ENCODE assay signal across 34 mouse cellular contexts in the genomic region with DNA sequence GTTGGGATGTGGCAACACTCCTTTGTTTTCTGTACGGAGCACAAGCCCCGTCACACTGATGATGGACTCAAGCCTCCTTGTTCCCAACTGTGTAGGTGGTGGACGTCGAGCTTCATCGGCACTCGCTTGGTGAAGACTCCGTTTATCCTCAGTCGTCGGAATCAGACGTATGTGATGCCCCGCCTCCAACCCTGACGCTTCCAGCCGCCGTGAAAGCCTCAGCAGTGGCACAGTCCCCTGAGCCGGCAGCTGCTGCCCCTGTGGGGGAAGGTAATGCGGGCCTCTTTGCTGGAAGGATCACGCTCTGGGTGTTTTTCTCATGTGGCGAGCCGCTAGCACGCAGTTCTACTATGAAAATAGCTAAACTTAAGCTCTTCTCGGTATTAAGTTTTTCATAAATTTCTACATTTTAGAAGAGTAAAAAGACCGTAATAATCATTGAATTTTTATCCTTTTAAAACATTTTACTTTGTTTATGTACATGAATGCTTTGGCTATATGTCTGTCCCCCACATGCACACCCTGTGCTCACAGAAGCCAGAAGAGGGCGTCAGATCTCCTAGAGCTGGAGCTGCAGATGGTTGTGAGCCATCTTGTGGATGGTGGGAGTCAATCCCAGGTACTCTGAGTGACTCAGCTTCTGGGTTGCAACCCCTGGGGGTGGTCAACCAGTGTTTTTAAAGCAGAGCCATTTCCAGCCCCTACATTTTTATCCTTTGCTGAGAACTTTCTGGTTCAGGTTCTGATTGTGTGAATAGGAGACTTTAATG. TPM values are rescaled to one million over a fixed set of nuclear protein-coding genes. Genes with fewer than 3 reads are reported as not detected.
DNase-seq lines count a peak whose midpoint lies in the region; ATAC-seq and TF ChIP-seq lines count a peak whose summit lies in the region.
"Had no signal": no experiment of that assay in that cellular context is flagged by ENCODE, and none has a peak within 500 bp of the region (broad histone marks: within the 10 kb centered on the region; RNA-seq: fewer than 3 reads in every experiment).

No protein-coding gene starts in this region.

- no peaks in the 10 kb centered on the region for H3K27me3 ChIP-seq in intestine, postnatal 0 days (replicated peaks; ENCODE audit: control insufficient read depth, insufficient read depth, low read length)
- no peaks in the 10 kb centered on the region for H3K27me3 ChIP-seq in intestine, embryonic 16.5 days (replicated peaks; ENCODE audit: control insufficient read depth, insufficient read depth, low read length)
- H3K27me3 ChIP-seq in CH12.LX (replicated peaks) (no peaks in the 10 kb centered on the region), ES-Bruce4 (ENCODE audit: control insufficient read depth, insufficient read depth, low read length, poor library complexity, severe bottlenecking) (no peaks in the 10 kb centered on the region)
- H3K27me3 ChIP-seq: embryonic facial prominence, embryonic 13.5 days; forebrain, embryonic 13.5 days; limb, embryonic 15.5 days; megakaryocyte, embryonic 14.5 days; midbrain, embryonic 13.5 days; neural tube, embryonic 12.5 days; Patski had no signal

- TF ChIP-seq RAD21 in CH12.LX (IDR thresholded peaks at IDR 0.05; ENCODE audit: low read depth, low read length) = no peak

- no peaks in the 10 kb centered on the region for H3K4me1 ChIP-seq in intestine, postnatal 0 days (replicated peaks; ENCODE audit: control insufficient read depth, insufficient read depth, low read length)
- no peaks in the 10 kb centered on the region for H3K4me1 ChIP-seq in intestine, embryonic 16.5 days (ENCODE audit: control insufficient read depth, insufficient read depth, low read length)
- H3K4me1 ChIP-seq in CH12.LX (ENCODE audit: control insufficient read depth in 1 of 2, insufficient read depth in 2 of 2) (peaks cover 0 to 4% of the 10 kb centered on the region in 2 experiments; a peak in 1 of 4 replicates), ES-Bruce4 (ENCODE audit: control insufficient read depth, insufficient read depth, low read length) (no peaks in the 10 kb centered on the region)
- H3K4me1 ChIP-seq: embryonic facial prominence, embryonic 13.5 days; forebrain, embryonic 13.5 days; limb, embryonic 15.5 days; megakaryocyte, embryonic 14.5 days; midbrain, embryonic 13.5 days; neural tube, embryonic 12.5 days had no signal

- dilution Hi-C loops in CH12.LX (cut with MboI; ENCODE audit: extremely low pct_ligation_motif_present, extremely low pct_unique_long_range_greater_than_20kb, low sequenced_read_pairs) = no loop called here

- H3K36me3 ChIP-seq in intestine, postnatal 0 days (ENCODE audit: control insufficient read depth, insufficient read depth) = peaks cover 29% of the 10 kb centered on the region
- peaks cover 15% of the 10 kb centered on the region for H3K36me3 ChIP-seq in intestine, embryonic 16.5 days (ENCODE audit: control insufficient read depth, insufficient read depth, low read length)
- H3K36me3 ChIP-seq in CH12.LX (replicated peaks in 1 of 2; ENCODE audit: control insufficient read depth in 1 of 2, insufficient read depth in 1 of 2, low read length in 1 of 2) (peaks cover 26 to 66% of the 10 kb centered on the region in 2 experiments), ES-Bruce4 (ENCODE audit: control insufficient read depth, insufficient read depth, low read length, poor library complexity, severe bottlenecking) (peaks cover 28% of the 10 kb centered on the region)

- TF ChIP-seq EP300 in CH12.LX (IDR thresholded peaks at IDR 0.05; ENCODE audit: low read length) (no peak), ES-Bruce4 (IDR thresholded peaks at IDR 0.05; ENCODE audit: insufficient read depth, low read depth, low read length) (0 out of 2 replicates have a peak, but pooled peaks have one; percentile 3)

- TF ChIP-seq POLR2A in CH12.LX (IDR thresholded peaks at IDR 0.05; ENCODE audit: low read depth, low read length) (no peak), ES-Bruce4 (IDR thresholded peaks at IDR 0.05; ENCODE audit: insufficient read depth, low read length) (no peak)
- TF ChIP-seq POLR2A in brain, embryonic 14.5 days (IDR thresholded peaks at IDR 0.05; ENCODE audit: borderline replicate concordance, extremely low read depth, insufficient read depth, insufficient read length, poor library complexity, severe bottlenecking) = no peak

- WGBS in intestine, postnatal 0 days = 87% methylated on average over 23 of the region's 23 CpGs
- WGBS in intestine, embryonic 16.5 days = 87% methylated on average over 23 of the region's 23 CpGs

- H3K9me3 ChIP-seq in intestine, postnatal 0 days (ENCODE audit: control insufficient read depth) = no peaks in the 10 kb centered on the region
- H3K9me3 ChIP-seq in intestine, embryonic 16.5 days (ENCODE audit: control insufficient read depth, low read length) = no peaks in the 10 kb centered on the region
- H3K9me3 ChIP-seq in CH12.LX (replicated peaks; ENCODE audit: low read length) (no peaks in the 10 kb centered on the region), ES-Bruce4 (replicated peaks; ENCODE audit: control insufficient read depth, insufficient read depth, low read length, poor library complexity, severe bottlenecking) (no peaks in the 10 kb centered on the region)
- H3K9me3 ChIP-seq: embryonic facial prominence, embryonic 13.5 days; forebrain, embryonic 13.5 days; limb, embryonic 15.5 days; megakaryocyte, embryonic 14.5 days; midbrain, embryonic 13.5 days; neural tube, embryonic 12.5 days had no signal

- peak; percentile 34 for TF ChIP-seq CTCF in intestine, postnatal 0 days (IDR thresholded peaks at IDR 0.05; ENCODE audit: low read depth)
- peak in 1 of 2 experiments; percentile 61; a peak in 2 of 4 replicates for TF ChIP-seq CTCF in CH12.LX (conservative IDR thresholded peaks at IDR 0.05 in 1 of 2, IDR thresholded peaks at IDR 0.05 in 1 of 2; ENCODE audit: low read depth in 2 of 2, low read length in 2 of 2)
- TF ChIP-seq CTCF in ES-Bruce4 (IDR thresholded peaks at IDR 0.05; ENCODE audit: low read depth, low read length) = peak; percentile 83
- TF ChIP-seq CTCF in brain, embryonic 14.5 days (IDR thresholded peaks at IDR 0.05; ENCODE audit: borderline replicate concordance, extremely low read depth, insufficient read depth, insufficient read length) = no peak

- H3K9ac ChIP-seq in intestine, postnatal 0 days (ENCODE audit: low read depth, low read length) = no peak overlapping the region
- no peak overlapping the region for H3K9ac ChIP-seq in intestine, embryonic 16.5 days (ENCODE audit: low read depth, low read length)
- H3K9ac ChIP-seq in CH12.LX (ENCODE audit: insufficient read depth, low read depth) (no peak overlapping the region), ES-Bruce4 (ENCODE audit: low read depth, poor library complexity, severe bottlenecking) (no peak overlapping the region)
- H3K9ac ChIP-seq: embryonic facial prominence, embryonic 13.5 days; forebrain, embryonic 13.5 days; hindbrain, embryonic 14.5 days; limb, embryonic 15.5 days; midbrain, embryonic 13.5 days; neural tube, embryonic 12.5 days had no signal

- H3K27ac ChIP-seq in intestine, postnatal 0 days (ENCODE audit: low read depth, low read length) = no peak overlapping the region
- H3K27ac ChIP-seq in intestine, embryonic 16.5 days (ENCODE audit: low read length) = no peak overlapping the region
- H3K27ac ChIP-seq in CH12.LX (ENCODE audit: insufficient read depth, low read depth) (no peak overlapping the region), ES-Bruce4 (ENCODE audit: insufficient read depth, low read length) (no peak overlapping the region)
- H3K27ac ChIP-seq: embryonic facial prominence, embryonic 13.5 days; forebrain, embryonic 13.5 days; hindbrain, embryonic 14.5 days; left cerebral cortex, adult 2 months; limb, embryonic 15.5 days; midbrain, embryonic 13.5 days; neural tube, embryonic 12.5 days had no signal

- H3K79me2 ChIP-seq in CH12.LX (replicated peaks; ENCODE audit: control insufficient read depth, extremely low read depth, insufficient read depth, poor library complexity, severe bottlenecking) = no peaks in the 10 kb centered on the region

- in situ Hi-C loops in CH12.LX (cut with MboI; ENCODE audit: low pct_ligation_motif_present, low pct_unique_long_range_greater_than_20kb, low sequenced_read_pairs) = no loop called here

- no peak for ATAC-seq in intestine, postnatal 0 days
- ATAC-seq in intestine, embryonic 16.5 days = no peak
- ATAC-seq: activated CD4-positive, CD25-positive, alpha-beta regulatory T cell, adult 4 months; forebrain, embryonic 13.5 days; midbrain, embryonic 13.5 days; Patski had no signal

- H3K4me2 ChIP-seq in intestine, postnatal 0 days (replicated peaks; ENCODE audit: low read depth) = no peak overlapping the region
- H3K4me2 ChIP-seq in intestine, embryonic 16.5 days (ENCODE audit: low read depth, low read length) = no peak overlapping the region
- no peak overlapping the region for H3K4me2 ChIP-seq in CH12.LX (ENCODE audit: insufficient read depth, low read depth, poor library complexity, severe bottlenecking)
- H3K4me2 ChIP-seq: embryonic facial prominence, embryonic 13.5 days; forebrain, embryonic 13.5 days; hindbrain, embryonic 14.5 days; limb, embryonic 15.5 days; midbrain, embryonic 13.5 days; neural tube, embryonic 12.5 days had no signal

- H3K4me3 ChIP-seq in intestine, postnatal 0 days (ENCODE audit: low read depth, low read length) = no peak overlapping the region
- H3K4me3 ChIP-seq in intestine, embryonic 16.5 days (ENCODE audit: low read length) = no peak overlapping the region
- no peak overlapping the region for H3K4me3 ChIP-seq in CH12.LX (replicated peaks in 1 of 3; ENCODE audit: low read depth in 2 of 3, low read length in 2 of 3, poor library complexity in 1 of 3)
- no peak overlapping the region for H3K4me3 ChIP-seq in ES-Bruce4 (ENCODE audit: low read depth, low read length)
- H3K4me3 ChIP-seq: embryonic facial prominence, embryonic 13.5 days; erythroblast, embryonic 14.5 days; forebrain, embryonic 13.5 days; left cerebral cortex, adult 2 months; limb, embryonic 15.5 days; megakaryocyte, embryonic 14.5 days; midbrain, embryonic 13.5 days; neural tube, embryonic 12.5 days had no signal

- peak; percentile 17 for DNase-seq in CH12.LX (ENCODE audit: extremely low read depth)
- peak; percentile 1 for DNase-seq in brain, embryonic 14.5 days (ENCODE audit: low read depth)
- no peak for DNase-seq in layer of hippocampus, postnatal 10 days (ENCODE audit: low spot score in 2 of 2)
- no peak for DNase-seq in frontal cortex, adult 2 months (ENCODE audit: extremely low spot score in 1 of 2, low spot score in 1 of 2)
- DNase-seq: adrenal gland, adult 8-10 months; B cell, adult 2 months; cerebellum, adult 2 months; cerebellum, postnatal 36 days; embryo, embryonic 11 days; gastrocnemius, postnatal 14 days; heart, adult 18-20 months; heart, postnatal 36 days; kidney, postnatal 36 days; layer of hippocampus, adult 9-11 months; left cerebral cortex, postnatal 4 days; lung, adult 2 months; retina, postnatal 1 day; right cerebral cortex, postnatal 25 days; spleen, adult 18-20 months; thymus, postnatal 14 days had no signal

RNA-seq across cellular contexts. Expression of a gene that starts 38.7 kb away (rescaled TPM):
- polyA plus RNA-seq in intestine, postnatal 0 days (2015; fragmentation: Nextera tagmentation; extraction: Ambion mirVana) = 4.3 and 4.7 TPM in 2 replicates
- polyA plus RNA-seq in intestine, embryonic 16.5 days (2015; fragmentation: Nextera tagmentation; extraction: Ambion mirVana) = 15.2 and 15.5 TPM in 2 replicates
- total RNA-seq in CH12.LX (2012; rRNA removed) (33.2 and 33.5 TPM in 2 replicates), CH12.LX (2014; rRNA removed) (23.6 and 24.0 TPM in 2 replicates)
- polyA plus RNA-seq in CH12.LX (2012; ENCODE audit: insufficient read length, low read depth) (37.1 and 42.6 TPM in 2 replicates), ES-Bruce4 (2011; ENCODE audit: insufficient read depth, insufficient read length, low read depth, missing spikeins) (92.7 and 112 TPM in 2 replicates)
- polyA plus RNA-seq in brain, embryonic 14.5 days (2012; rRNA removed) = 63.6 and 64.2 TPM in 2 replicates
- total RNA-seq in layer of hippocampus, postnatal 10 days (2021) = 10 to 100 TPM; 48.9 to 56.3 TPM
- 36.4 and 38.4 TPM in 2 replicates for polyA plus RNA-seq in frontal cortex, adult 2 months (2012; rRNA removed)

Comparison
In these comparisons a context has a peak if more than half of its experiments do, and no peak if none do; other contexts are left out.
1. DNase-seq: peak in CH12.LX (single experiment) and brain, embryonic 14.5 days (single experiment); none in layer of hippocampus, postnatal 10 days (0 of 2) and frontal cortex, adult 2 months (0 of 2).